Mouse (Mus musculus) heart, postnatal 10 days (tissue): Measurements from ENCODE around the gene Cxcl1. TPM values are rescaled to one million over a fixed set of nuclear protein-coding genes. Genes with fewer than 3 reads are reported as not detected.
A peak's percentile ranks its signal among the peaks of the same experiment; 100 is the strongest.
"Not testable (repeated sequence)": the region's sequence is repeated elsewhere in the genome, so short reads cannot be mapped to it uniquely, and the experiment has no call there.

Experiments
- DNase-seq, 2 experiments: peaks; one replicate each; pipeline ENCODE4 v3.0.0; 2021
- intact Hi-C: fragments of 180-260 bp; cut with DNase I; formaldehyde crosslinking; loops from one replicate; pipeline ENCODE4 v1.15.1; 2025
- total RNA-seq, 2 experiments: library from RNA; stranded (reverse); gene quantifications; 2 replicates each; pipeline ENCODE4 v1.2.3; 2021

Gene Cxcl1
- total RNA-seq = under 1 TPM; 0.69 to 0.74 TPM

GRCm38 (mm10) chr5:90890519-90891463 is at the start of gene Cxcl1:
Gene Cxcl1, plus strand, starts transcription at chr5:90891241.
- peak; percentile 70 to 74 for DNase-seq
- intact Hi-C loops = no loop called here

DNA sequence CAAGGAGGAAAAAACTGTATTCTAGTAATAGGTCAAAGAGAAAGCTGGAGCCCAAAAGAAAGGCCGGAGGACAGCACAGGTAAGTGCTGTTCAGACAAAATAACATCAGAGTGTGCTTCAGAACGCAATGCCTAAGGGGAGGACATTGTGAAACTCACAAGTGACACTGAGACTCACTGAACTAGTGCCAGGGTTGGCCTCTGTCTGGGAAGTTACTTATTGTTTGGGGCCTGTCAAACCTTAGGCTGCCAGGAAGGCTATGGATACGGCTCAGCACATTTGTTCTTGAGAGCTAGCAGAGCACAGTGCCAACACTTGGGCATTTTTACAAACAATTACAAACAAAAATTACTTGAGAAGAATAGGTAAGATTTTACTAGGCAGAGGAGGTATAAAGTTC is 47.1 kb upstream of the Cxcl1 start:
- intact Hi-C loops = no loop called here
- DNase-seq = no peak

GRCm38 (mm10) chr5:90850096-90850495 is 40.9 kb upstream of the Cxcl1 start:
- DNase-seq, intact Hi-C loops: not testable (repeated sequence)

DNA sequence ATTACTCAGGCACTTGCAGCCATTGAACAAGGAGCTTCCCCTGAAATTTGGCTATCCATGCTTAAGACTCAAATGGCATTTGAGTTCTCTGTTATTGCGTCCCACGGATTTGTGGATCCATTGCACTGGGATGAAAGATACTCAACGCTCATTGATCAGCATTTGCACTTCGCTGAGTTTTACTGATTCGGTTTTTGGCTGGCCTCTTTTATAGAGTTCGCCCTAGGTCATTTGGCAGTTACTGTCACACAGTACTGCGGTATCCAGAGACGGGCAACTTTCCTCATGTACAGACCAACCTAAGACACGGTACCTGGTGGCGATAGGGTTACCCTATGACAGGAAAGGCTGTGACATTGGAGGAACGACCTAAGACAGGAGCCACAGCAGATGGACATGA is 39.6 kb upstream of the Cxcl1 start:
- intact Hi-C loops, DNase-seq: not testable (repeated sequence)

DNA sequence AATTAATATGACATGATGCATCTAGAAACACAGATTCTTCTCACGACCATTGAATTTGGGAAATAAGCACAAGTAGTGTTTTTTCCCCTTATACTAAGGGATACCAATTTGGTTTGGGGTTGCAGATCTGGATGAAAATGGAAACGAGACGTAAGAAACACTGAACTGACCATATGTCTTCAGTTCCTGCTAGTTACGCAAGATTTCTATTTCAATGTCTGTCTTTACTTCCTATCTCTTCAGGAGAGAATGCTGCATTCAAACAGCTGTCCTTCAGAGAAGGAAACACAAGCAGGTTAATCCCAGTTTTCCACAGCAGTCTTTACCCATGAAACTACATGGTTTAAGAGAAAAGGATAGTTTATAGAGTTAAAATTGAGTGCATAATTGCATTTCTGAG is 37.8 kb upstream of the Cxcl1 start:
- DNase-seq = no peak
- intact Hi-C loops = no loop called here

DNA sequence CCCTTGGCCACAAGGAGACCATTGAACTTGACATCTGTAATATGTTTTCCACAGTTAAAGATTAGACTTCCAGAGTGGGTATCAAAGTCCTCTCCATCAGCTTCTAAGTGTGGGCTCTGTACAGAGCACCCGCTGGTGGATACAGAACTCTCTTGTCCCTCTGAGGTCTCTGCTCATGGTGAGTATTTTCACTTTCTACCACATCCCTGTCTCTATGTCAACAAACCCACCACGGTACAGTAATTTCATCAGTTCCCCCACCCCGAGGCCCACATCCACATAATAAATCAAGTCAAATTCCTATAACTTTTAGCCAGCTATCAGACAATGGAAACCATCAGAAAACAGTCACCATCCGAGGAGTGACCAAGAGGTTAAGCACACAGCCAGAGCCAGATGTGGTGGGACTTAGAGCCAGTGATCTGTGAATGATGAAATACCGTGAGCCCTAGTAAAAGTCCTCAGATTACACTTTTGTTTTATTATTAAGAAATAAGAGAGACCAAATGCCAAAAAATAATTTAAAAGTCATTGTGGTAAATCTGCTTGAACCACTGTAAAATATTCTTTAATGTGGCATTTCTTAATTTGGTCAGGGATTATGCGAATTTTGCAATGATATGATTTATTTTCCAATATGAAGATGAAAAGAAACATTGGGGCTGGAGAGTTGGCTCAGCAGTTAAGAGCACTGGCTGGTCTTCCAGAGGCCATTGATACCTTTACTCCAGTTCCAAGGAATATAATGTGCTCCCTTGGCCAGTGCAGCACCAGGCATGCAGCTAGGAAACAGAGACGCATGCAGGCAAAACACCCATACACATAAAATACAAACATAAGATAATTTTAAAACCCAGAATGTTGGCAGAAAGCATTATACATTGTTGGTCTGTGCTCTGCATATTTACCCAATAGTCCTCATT is 35.5 kb upstream of the Cxcl1 start:
- intact Hi-C loops = no loop called here
- DNase-seq = no peak

DNA sequence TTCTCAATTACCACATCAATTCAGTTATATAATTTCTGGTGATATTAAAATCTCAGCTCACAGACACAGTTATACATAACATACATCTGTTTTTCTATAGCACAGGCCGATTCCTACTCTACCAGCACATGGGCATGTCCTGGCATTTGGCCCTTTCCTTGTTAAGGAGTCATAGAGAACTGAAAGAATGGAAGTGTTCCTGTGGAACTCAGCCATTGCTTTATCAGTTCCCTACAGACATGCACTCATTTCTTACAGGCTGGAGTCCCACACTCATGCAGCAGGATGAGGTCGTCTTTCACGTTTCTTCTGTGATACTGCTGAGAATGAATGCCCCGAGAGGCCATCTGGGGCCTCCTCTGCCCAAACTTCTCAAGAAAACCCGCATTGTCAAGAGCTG is 33.6 kb upstream of the Cxcl1 start:
- intact Hi-C loops = no loop called here
- DNase-seq = no peak

DNA sequence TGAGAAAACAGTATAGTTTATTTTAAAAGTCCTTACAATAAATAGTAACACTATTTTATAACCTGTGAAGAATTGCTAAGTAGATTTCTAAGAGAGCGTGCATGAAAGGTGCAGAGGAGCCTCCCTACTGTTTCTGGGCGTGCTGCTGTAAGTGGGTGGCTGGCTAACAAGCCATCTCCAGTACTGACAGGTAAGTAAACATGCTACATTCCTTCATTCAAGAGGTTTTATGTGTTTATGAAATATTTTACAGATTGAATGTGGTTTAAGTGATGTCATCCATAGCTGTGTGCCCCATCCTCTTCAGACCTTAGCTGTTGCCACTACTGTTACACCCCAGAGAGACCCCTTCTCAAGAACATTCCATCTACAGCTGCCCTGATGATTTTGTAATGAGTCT is 32.6 kb upstream of the Cxcl1 start:
- no peak for DNase-seq
- intact Hi-C loops = no loop called here

DNA sequence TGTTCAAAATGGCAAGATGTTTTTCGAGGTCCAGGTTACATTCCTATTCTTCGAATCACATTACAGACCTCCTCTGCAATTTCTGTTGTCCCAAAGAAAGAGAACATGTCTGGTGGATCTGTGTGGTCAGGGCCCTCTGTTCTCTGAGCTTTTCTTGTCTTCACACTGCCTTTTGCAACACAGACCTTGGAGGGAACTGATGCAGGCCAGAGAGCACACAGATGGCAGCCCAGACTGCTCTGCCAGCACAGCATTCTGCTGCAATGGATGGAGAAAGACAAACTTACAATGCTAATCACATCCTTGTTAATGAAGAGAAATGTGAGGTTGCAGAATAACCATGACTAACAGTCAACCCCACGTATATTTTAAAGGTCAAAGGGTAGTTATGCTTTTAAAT is 32.0 kb upstream of the Cxcl1 start:
- intact Hi-C loops = no loop called here
- DNase-seq = no peak

DNA sequence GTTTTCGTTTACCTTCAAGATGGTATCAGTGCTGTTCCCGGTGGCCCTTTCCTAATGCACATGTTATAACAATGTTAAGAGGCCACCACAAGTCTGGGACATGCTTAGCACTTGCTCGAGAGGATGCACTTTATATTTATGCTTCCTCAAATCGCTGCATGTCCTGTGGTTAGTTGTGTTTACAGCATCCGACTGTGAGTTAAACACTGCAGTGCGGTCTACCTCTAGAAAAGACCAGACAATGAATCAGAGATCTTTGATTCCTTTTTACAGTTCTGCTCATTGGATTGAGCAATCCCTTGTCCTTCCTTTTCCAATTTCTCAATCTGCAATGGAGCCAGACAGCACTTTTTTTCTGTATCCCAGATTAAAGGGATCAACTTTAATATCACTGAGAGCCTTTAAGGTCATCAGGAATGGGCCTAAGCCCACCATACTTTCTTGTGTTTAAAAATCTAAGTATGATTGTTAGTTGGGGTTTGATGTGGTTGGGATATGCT is 29.1 kb upstream of the Cxcl1 start:
- intact Hi-C loops = no loop called here
- no peak for DNase-seq

DNA sequence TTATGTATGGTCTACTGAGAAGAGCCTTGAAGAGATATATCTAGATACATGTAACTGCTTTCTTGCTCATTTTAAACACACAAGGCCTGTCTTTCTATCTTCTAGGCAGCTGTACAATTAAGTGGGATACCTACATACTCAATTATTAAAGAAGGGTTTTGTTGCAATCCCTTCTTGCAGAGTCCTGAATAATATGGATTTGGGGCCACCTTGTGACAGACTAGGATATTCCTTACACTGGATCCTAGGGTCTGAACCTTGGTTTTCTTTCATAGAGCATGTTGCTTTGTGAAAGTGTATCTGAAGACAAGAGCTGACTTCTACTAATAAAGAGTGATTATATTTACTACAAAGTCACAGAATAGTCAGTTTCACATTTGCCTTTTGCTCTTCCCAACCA is 24.3 kb upstream of the Cxcl1 start:
- intact Hi-C loops = loop anchor here (1.0 to 5.0 kb wide), 2 partner anchors 205 to 264 kb away; no protein-coding TSS in a partner anchor

DNA sequence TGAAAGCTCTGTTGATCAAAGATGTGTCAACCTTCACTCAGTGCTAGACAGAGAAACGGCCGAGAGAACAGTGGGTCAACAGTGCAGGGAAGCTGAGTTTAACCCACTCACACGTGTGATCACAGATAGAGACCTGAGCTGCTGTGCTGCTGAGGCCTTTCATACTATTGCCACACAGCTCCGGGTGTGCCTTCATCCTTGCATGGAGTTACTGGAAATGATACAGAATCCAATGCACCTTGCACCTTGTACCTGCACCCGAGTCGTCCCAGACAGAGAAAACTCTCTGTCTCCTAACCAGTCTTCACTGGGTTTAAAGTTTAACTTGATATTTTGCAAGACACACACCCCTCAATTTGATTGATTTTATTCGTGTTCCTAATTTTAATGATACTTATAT is 18.7 kb upstream of the Cxcl1 start:
- intact Hi-C loops = no loop called here

More for the DNA sequence above, 24.3 kb upstream of the Cxcl1 start:
- DNase-seq = peak; percentile 21 to 42

GRCm38 (mm10) chr5:90876045-90876444 is 15.0 kb upstream of the Cxcl1 start:
- intact Hi-C loops = no loop called here
- DNase-seq = peak; percentile 53 to 68

More for the DNA sequence above, 18.7 kb upstream of the Cxcl1 start:
- no peak for DNase-seq

DNA sequence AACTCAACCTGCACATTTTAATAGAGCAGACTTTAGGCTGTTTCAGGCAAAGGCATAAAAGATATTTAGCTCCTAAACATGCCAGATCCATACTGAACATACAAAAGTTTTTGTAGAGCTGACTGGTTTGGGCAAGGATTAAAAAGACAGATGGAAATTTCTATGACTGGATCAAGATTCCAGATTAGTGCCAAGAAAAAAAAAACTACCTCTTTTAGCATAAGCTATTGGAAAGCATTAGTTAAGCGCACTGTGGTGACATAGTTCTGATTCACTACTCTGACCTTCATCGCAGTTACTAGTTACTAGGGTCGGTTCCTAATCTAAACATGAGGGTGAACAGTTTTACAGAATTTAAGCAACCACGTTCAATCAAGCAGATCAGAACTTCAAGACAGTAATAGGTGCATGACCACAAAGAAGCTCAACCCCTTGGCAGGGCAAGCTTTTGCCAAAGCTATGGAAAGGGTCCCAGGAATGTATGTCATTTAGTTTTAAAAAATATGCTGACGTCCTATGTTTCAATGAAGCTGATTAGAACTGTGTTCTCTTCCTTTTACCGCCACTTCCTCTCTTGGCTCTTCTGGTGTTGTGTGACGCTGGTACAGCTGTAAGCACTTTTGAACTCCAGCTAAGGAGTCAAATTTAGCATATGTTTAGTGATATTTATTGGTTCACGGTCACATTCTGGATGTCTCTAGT is 14.4 kb upstream of the Cxcl1 start:
- intact Hi-C loops = no loop called here
- no peak for DNase-seq

DNA sequence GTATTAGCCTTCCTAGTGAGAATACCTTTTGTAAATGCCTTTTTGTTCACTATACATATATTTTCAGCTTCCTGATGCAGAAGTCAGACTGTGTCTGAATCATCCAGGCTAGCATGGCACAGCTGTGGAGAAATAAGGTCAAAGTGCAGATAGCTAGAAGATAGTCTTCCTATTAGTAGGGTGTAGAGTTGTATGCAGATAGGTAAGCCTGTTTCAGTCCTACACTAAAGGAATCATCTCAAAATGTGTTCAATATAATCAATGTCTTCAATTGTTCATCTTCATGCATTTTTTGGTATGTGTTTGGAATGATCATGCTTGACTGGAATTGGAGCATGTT is 13.9 kb upstream of the Cxcl1 start:
- no peak for DNase-seq
- intact Hi-C loops = no loop called here

- no peak for DNase-seq
- intact Hi-C loops = loop anchor here (10.0 kb wide), 1 partner anchor 655 kb away; the partner anchor contains the start of gene Cox18
Observed at GRCm38 (mm10) chr5:90879307-90880014, 11.6 kb upstream of the Cxcl1 start.

DNA sequence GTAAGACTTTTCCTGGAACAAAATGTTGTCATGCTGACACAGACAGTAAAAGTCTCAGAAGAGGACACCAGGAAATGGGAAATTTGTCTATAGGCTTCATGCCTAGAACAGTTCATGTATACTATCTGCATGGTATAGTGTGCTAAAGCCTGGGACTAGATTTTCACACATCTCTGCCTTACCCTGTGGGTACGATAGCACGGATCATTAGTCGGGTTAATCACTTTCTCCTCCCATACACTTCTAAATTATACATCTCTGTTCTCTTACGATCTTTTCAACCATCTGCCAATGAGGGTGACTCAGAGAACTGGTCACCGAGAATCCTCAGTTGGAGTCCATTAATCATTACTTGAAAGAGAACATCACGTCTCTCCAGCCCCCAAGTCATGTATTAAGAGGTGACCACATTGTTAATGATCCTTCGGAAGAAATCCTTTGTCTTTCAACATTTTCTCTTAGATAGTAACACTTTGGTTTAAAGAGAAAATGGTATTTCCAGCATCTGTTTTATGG is 10.6 kb upstream of the Cxcl1 start:
- no peak for DNase-seq
- intact Hi-C loops = loop anchor here (10.0 kb wide), 1 partner anchor 656 kb away; the partner anchor contains the start of gene Cox18

GRCm38 (mm10) chr5:90881021-90881420 is 10.0 kb upstream of the Cxcl1 start:
- intact Hi-C loops = loop anchor here (10.0 kb wide), 1 partner anchor 656 kb away; the partner anchor contains the start of gene Cox18
- peak; percentile 29 to 38 for DNase-seq

DNA sequence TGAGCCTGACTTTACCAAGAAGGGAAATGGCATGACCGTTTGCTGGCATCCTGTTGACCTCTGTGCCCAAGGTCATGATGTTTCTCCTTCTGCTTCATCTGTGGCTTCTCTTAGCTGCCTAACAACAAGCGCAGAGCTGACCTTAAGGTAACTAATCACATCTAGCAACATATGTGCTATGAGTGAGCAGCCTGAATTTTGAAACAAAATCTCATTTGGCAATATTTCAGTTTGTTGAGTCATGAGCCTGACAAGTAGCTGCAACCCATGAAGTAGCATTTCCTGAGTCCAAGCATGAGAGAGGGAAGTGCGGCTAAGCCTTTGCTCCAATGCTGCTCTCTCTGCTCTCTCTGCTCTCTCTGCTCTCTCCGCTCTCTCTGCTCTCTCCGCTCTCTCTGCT is 9.4 kb upstream of the Cxcl1 start:
- intact Hi-C loops = loop anchor here (10.0 kb wide), 1 partner anchor 657 kb away; the partner anchor contains the start of gene Cox18
- DNase-seq = no peak
